Mouse (Mus musculus): ENCODE data around the gene Hpd. TPM values are rescaled to one million over a fixed set of nuclear protein-coding genes. Genes with fewer than 3 reads are reported as not detected.

Hpd gene
- polyA plus RNA-seq, 1 experiment from 2014 or later = 5.9 TPM

GRCm38 (mm10) chr5:123157972-123158371, 24.6 kb downstream of the Hpd start:
- 0 out of 2 replicates have a peak, but pooled peaks cover 5% of the 10 kb centered on the region for H3K4me1 ChIP-seq
- no peak overlapping the region for H3K27ac ChIP-seq
- H3K4me3 ChIP-seq = no peak overlapping the region
- ATAC-seq = no peak
- WGBS (ENCODE audit: insufficient replicate concordance) = 79% methylated on average over 4 of the region's 4 CpGs
- no peaks in the 10 kb centered on the region for H3K9me3 ChIP-seq (replicated peaks)
- H3K27me3 ChIP-seq (replicated peaks) = no peaks in the 10 kb centered on the region
- H3K4me2 ChIP-seq = no peak overlapping the region
- H3K9ac ChIP-seq = no peak overlapping the region
- H3K36me3 ChIP-seq = peaks cover 97% of the 10 kb centered on the region

- Histone ChIP-seq H3K36me3 (peaks cover 97% of the 10 kb centered on the region), H3K9ac (no peak overlapping the region), H3K9me3 (replicated peaks) (no peaks in the 10 kb centered on the region), H3K4me2 (no peak overlapping the region), H3K4me1 (peaks cover 13% of the 10 kb centered on the region; the same call in 1 of the 2 replicates), H3K27me3 (replicated peaks) (no peaks in the 10 kb centered on the region), H3K4me3 (no peak overlapping the region), H3K27ac (no peak overlapping the region)
- 87% methylated on average over 12 of the region's 12 CpGs for WGBS (ENCODE audit: insufficient replicate concordance)
- no peak for ATAC-seq
Observed at GRCm38 (mm10) chr5:123156763-123157162, 25.8 kb downstream of the Hpd start.

DNA sequence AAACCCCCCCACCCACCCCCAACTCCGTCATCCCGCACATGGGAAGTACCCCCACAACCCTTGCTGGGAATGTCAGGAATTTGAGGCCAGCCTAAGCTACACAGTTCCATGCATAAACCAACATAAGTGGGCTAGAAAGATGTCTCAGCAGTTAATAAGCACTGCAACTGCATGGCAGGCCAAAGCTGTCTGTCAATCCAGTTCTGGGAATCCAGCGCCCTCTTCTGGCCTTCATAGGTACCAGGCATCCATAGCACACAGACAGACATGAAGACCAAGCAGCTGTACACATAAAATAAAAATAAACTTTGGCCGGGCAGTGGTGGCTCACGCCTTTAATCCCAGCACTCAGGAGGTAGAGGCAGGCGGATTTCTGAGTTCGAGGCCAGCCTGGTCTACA, 27.1 kb downstream of the Hpd start:
- H3K9ac ChIP-seq = no peak overlapping the region
- peaks cover 27% of the 10 kb centered on the region for H3K4me1 ChIP-seq
- no peak overlapping the region for H3K4me3 ChIP-seq
- peak; percentile 22; the same call in 1 of the 2 replicates for ATAC-seq
- no peak overlapping the region for H3K27ac ChIP-seq
- peaks cover 97% of the 10 kb centered on the region for H3K36me3 ChIP-seq
- H3K4me2 ChIP-seq = no peak overlapping the region
- H3K9me3 ChIP-seq (replicated peaks) = no peaks in the 10 kb centered on the region
- whole genome bisulfite sequencing (ENCODE audit: insufficient replicate concordance) = 55% methylated on average over 7 of the region's 7 CpGs
- H3K27me3 ChIP-seq (replicated peaks) = no peaks in the 10 kb centered on the region

DNA sequence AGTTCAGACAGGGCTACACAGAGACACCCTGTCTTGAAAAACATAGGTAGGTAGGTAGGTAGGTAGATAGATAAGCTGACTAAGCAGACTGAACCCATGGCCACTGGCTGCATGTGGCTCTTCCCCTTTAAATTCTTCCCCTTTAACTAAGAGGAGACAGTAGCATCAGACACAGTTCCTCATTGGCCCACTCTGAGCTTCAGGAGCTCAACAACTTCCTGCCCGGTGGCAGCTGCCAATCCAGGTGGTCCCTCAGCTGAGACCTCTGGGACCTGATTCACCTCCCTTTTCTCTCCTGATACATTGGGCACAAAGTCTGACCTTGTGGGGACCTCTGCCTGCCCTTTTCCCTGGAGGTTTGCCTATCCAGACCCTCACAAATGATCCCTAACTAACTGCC, 29.6 kb downstream of the Hpd start:
- Histone ChIP-seq H3K4me2 (no peak overlapping the region), H3K4me1 (peaks cover 52% of the 10 kb centered on the region), H3K9me3 (replicated peaks) (no peaks in the 10 kb centered on the region), H3K36me3 (peaks cover 92% of the 10 kb centered on the region), H3K4me3 (no peak overlapping the region), H3K9ac (no peak overlapping the region), H3K27ac (no peak overlapping the region), H3K27me3 (replicated peaks) (no peaks in the 10 kb centered on the region)
- no peak for ATAC-seq
- 62% methylated on average over 1 of the region's 1 CpGs for WGBS (ENCODE audit: insufficient replicate concordance)

- Histone ChIP-seq H3K27me3 (replicated peaks) (no peaks in the 10 kb centered on the region), H3K27ac (peak overlapping the region; percentile 33; the same call in 1 of the 2 replicates), H3K9me3 (replicated peaks) (no peaks in the 10 kb centered on the region), H3K36me3 (peaks cover 92% of the 10 kb centered on the region), H3K4me3 (no peak overlapping the region), H3K4me2 (peak overlapping the region; percentile 75; the same call in 1 of the 2 replicates), H3K9ac (no peak overlapping the region), H3K4me1 (peaks cover 63% of the 10 kb centered on the region)
- 90% methylated on average over 19 of the region's 19 CpGs for WGBS (ENCODE audit: insufficient replicate concordance)
- ATAC-seq = no peak
Observed at GRCm38 (mm10) chr5:123151707-123152362, 30.7 kb downstream of the Hpd start.

DNA sequence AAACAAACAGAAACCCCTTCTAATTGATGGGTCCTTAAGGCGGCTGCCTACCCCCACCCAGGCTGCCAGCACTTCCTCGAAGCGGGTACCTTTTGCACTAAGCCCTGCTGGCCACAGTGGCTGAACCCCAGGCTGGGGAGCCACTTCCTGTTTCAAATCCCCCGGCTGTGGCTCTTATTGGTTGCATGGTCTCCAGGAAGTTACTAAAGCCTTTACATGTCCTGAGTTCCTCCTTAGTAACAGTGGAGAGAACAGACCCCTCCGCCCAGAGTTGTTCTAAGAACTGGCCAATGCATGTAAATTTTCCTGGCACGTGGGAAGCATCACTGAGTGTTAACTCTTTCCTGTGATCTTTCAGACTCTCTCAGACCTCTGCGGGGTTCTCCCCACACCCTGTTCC, 31.4 kb downstream of the Hpd start:
- H3K9ac ChIP-seq = peak overlapping the region; percentile 62
- 35% methylated on average over 7 of the region's 7 CpGs for WGBS (ENCODE audit: insufficient replicate concordance)
- H3K9me3 ChIP-seq (replicated peaks) = no peaks in the 10 kb centered on the region
- H3K27ac ChIP-seq = peak overlapping the region; percentile 75
- peak overlapping the region; percentile 75 for H3K4me2 ChIP-seq
- H3K27me3 ChIP-seq (replicated peaks) = no peaks in the 10 kb centered on the region
- peak overlapping the region; percentile 52 for H3K4me3 ChIP-seq
- peaks cover 94% of the 10 kb centered on the region for H3K36me3 ChIP-seq
- no peak for ATAC-seq
- peaks cover 70% of the 10 kb centered on the region for H3K4me1 ChIP-seq

GRCm38 (mm10) chr5:123150641-123151040, 31.9 kb downstream of the Hpd start:
- H3K9me3 ChIP-seq (replicated peaks) = no peaks in the 10 kb centered on the region
- peak overlapping the region; percentile 62 for H3K9ac ChIP-seq
- 27% methylated on average over 7 of the region's 7 CpGs for WGBS (ENCODE audit: insufficient replicate concordance)
- H3K4me1 ChIP-seq = peaks cover 75% of the 10 kb centered on the region
- peaks cover 96% of the 10 kb centered on the region for H3K36me3 ChIP-seq
- H3K4me2 ChIP-seq = peak overlapping the region; percentile 75
- ATAC-seq = no peak
- peak overlapping the region; percentile 52 for H3K4me3 ChIP-seq
- peak overlapping the region; percentile 75 for H3K27ac ChIP-seq
- H3K27me3 ChIP-seq (replicated peaks) = no peaks in the 10 kb centered on the region

GRCm38 (mm10) chr5:123149451-123150400, 32.8 kb downstream of the Hpd start:
- Histone ChIP-seq H3K4me1 (peaks cover 79% of the 10 kb centered on the region), H3K9ac (peak overlapping the region; percentile 62), H3K27me3 (replicated peaks) (no peaks in the 10 kb centered on the region), H3K4me2 (peak overlapping the region; percentile 75), H3K36me3 (peaks cover 96% of the 10 kb centered on the region), H3K4me3 (peak overlapping the region; percentile 52), H3K9me3 (replicated peaks) (no peaks in the 10 kb centered on the region), H3K27ac (peak overlapping the region; percentile 75)
- WGBS (ENCODE audit: insufficient replicate concordance) = 5% methylated on average over 19 of the region's 19 CpGs
- peak; percentile 84 for ATAC-seq

DNA sequence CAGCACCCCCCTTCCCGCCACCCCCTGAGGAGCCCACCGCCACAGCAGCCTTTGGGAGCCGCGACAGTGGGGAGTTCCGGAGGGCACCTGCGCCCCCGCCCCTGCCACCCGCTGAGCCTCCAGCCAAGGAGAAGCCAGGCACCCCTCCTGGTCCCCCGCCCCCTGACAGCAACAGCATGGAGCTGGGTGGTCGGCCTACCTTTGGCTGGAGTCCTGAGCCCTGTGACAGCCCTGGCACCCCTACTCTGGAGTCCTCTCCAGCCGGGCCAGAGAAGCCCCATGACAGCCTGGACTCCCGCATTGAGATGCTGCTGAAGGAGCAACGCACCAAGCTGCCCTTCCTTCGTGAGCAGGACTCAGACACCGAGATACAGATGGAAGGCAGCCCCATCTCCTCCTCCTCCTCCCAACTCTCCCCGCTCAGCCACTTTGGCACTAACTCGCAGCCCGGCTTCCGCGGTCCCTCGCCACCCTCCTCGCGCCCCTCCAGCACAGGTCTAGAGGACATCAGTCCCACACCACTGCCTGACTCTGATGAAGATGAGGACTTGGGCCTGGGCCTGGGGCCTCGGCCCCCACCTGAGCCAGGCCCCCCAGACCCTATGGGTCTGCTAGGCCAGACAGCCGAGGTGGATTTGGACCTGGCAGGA, 34.3 kb downstream of the Hpd start:
- Histone ChIP-seq H3K27me3 (replicated peaks) (no peaks in the 10 kb centered on the region), H3K9ac (no peak overlapping the region), H3K4me3 (no peak overlapping the region), H3K4me1 (peaks cover 94% of the 10 kb centered on the region), H3K4me2 (peak overlapping the region; percentile 75; the same call in 1 of the 2 replicates), H3K9me3 (replicated peaks) (no peaks in the 10 kb centered on the region), H3K36me3 (peaks cover 89% of the 10 kb centered on the region), H3K27ac (peak overlapping the region; percentile 75)
- ATAC-seq = no peak
- 89% methylated on average over 25 of the region's 25 CpGs for WGBS (ENCODE audit: insufficient replicate concordance)

- no peak overlapping the region for H3K4me3 ChIP-seq
- no peak overlapping the region for H3K4me2 ChIP-seq
- WGBS (ENCODE audit: insufficient replicate concordance) = 71% methylated on average over 17 of the region's 17 CpGs
- no peak overlapping the region; the same call in 1 of the 2 replicates for H3K27ac ChIP-seq
- H3K9me3 ChIP-seq (replicated peaks) = no peaks in the 10 kb centered on the region
- no peak for ATAC-seq
- H3K9ac ChIP-seq = no peak overlapping the region
- peaks cover 83% of the 10 kb centered on the region for H3K36me3 ChIP-seq
- peaks cover 95% of the 10 kb centered on the region for H3K4me1 ChIP-seq
- H3K27me3 ChIP-seq (replicated peaks) = no peaks in the 10 kb centered on the region
Observed at GRCm38 (mm10) chr5:123147569-123147968, 35.0 kb downstream of the Hpd start.

- no peaks in the 10 kb centered on the region for H3K27me3 ChIP-seq (replicated peaks)
- H3K4me3 ChIP-seq = no peak overlapping the region
- H3K27ac ChIP-seq = no peak overlapping the region
- H3K4me2 ChIP-seq = no peak overlapping the region
- H3K4me1 ChIP-seq = peaks cover 84% of the 10 kb centered on the region
- no peak for ATAC-seq
- peaks cover 71% of the 10 kb centered on the region for H3K36me3 ChIP-seq
- H3K9ac ChIP-seq = no peak overlapping the region
- H3K9me3 ChIP-seq (replicated peaks) = no peaks in the 10 kb centered on the region
- 92% methylated on average over 11 of the region's 11 CpGs for WGBS (ENCODE audit: insufficient replicate concordance)
Observed at GRCm38 (mm10) chr5:123146357-123146756, 36.2 kb downstream of the Hpd start.
